Mouse (Mus musculus) adrenal gland, adult (tissue): ENCODE data around the gene Aen.

ENCODE experiments used
- DNase-seq, 2 experiments: peaks; one replicate each; pipeline ENCODE4 v3.0.0; 2022 to 2023; ENCODE audit warnings: low spot score in 1 of 2; ENCODE audit not compliant: inconsistent age in 2 of 2

Gene Aen

GRCm38 (mm10) chr7:78890641-78891040 is 5.0 kb upstream of the Aen start:
- DNase-seq = peak; percentile 82 to 96

- no peak for DNase-seq
Observed at GRCm38 (mm10) chr7:78893917-78894316, 1.7 kb upstream of the Aen start.

- DNase-seq = no peak
Observed at GRCm38 (mm10) chr7:78895021-78895652, 517 bp upstream of the Aen start.

GRCm38 (mm10) chr7:78897567-78897966 is 1.9 kb downstream of the Aen start:
- peak in 1 of 2 experiments; percentile 64 for DNase-seq

- peak in 1 of 2 experiments; percentile 76 for DNase-seq
Observed at GRCm38 (mm10) chr7:78903174-78903870, 7.7 kb downstream of the Aen start.

- DNase-seq = no peak
Observed at GRCm38 (mm10) chr7:78904175-78904574, 8.5 kb downstream of the Aen start.

- no peak for DNase-seq
Observed at GRCm38 (mm10) chr7:78909026-78909425, 13.4 kb downstream of the Aen start.

- DNase-seq = peak; percentile 42 to 71
Observed at GRCm38 (mm10) chr7:78910336-78911098, 14.9 kb downstream of the Aen start.

GRCm38 (mm10) chr7:78911209-78911608 is 15.6 kb downstream of the Aen start:
- DNase-seq = no peak

GRCm38 (mm10) chr7:78912253-78912973 is 16.8 kb downstream of the Aen start:
- DNase-seq = peak in 1 of 2 experiments; percentile 63

GRCm38 (mm10) chr7:78912974-78913474 is 17.4 kb downstream of the Aen start, which contains the start of gene Isg20:
TSS of gene Isg20 (plus strand) at chr7:78913424.
- DNase-seq = peak in 1 of 2 experiments; percentile 59

- peak; percentile 80 to 94 for DNase-seq
Observed at GRCm38 (mm10) chr7:78913649-78914544, 18.2 kb downstream of the Aen start.

GRCm38 (mm10) chr7:78914545-78914845 is 18.8 kb downstream of the Aen start:
- DNase-seq = no peak

GRCm38 (mm10) chr7:78914896-78915510 is 19.3 kb downstream of the Aen start:
- DNase-seq = peak; percentile 45 to 69

GRCm38 (mm10) chr7:78918686-78919085 is 23.0 kb downstream of the Aen start:
- DNase-seq = peak in 1 of 2 experiments; percentile 19

GRCm38 (mm10) chr7:78922506-78922905 is 26.9 kb downstream of the Aen start:
- no peak for DNase-seq

GRCm38 (mm10) chr7:78924300-78924699 is 28.6 kb downstream of the Aen start:
- peak; percentile 65 to 88 for DNase-seq

GRCm38 (mm10) chr7:78924796-78925195 is 29.1 kb downstream of the Aen start:
- DNase-seq = peak in 1 of 2 experiments; percentile 22

- DNase-seq = peak in 1 of 2 experiments; percentile 21
Observed at GRCm38 (mm10) chr7:78925680-78926079, 30.0 kb downstream of the Aen start.

GRCm38 (mm10) chr7:78926156-78926555 is 30.5 kb downstream of the Aen start:
- DNase-seq = no peak
